Mouse (Mus musculus) erythroblast, embryonic 14.5 days (primary cell): ENCODE measurements around the gene Gm9936.

Source experiments
- GATA1 ChIP-seq: IDR thresholded peaks from 2 replicates; pipeline ENCODE4 v1.6.1; 2012; ENCODE audit warnings: low read length, inconsistent platforms, mixed read lengths
- TAL1 ChIP-seq: IDR thresholded peaks from 3 replicates; pipeline ENCODE4 v1.6.1; 2012; ENCODE audit warnings: low read length, inconsistent platforms, mixed read lengths

DNA sequence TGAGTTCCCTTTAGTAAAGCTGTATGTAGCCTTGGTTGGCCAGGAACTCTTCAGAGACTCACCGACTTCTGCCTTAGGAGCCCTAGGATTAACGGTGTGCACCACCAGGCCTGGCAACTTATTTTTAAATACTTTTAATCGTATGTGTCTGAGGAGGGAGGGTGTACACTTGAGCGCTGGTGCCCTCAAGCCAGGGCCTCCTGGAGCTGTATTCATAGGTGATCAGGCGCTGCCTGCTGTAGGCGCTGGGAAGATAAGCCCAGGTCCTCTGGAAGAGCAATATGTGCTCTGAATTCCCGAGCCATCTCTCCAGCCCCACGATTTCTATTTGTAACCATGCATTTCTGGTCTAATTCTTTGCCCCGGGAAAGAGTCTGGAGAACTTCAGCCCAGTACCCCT, 51.4 kb downstream of the Gm9936 start:
- TF ChIP-seq GATA1 (no peak), TAL1 (no peak)
